Mouse (Mus musculus) forebrain, embryonic 16.5 days (tissue): ENCODE results near the gene Gm49361. TPM values are rescaled to one million over a fixed set of nuclear protein-coding genes. Genes with fewer than 3 reads are reported as not detected.

ENCODE experiments used
- ATAC-seq: fragments of 200-750 bp; cut with Nextera tagmentation; 2 replicates; pipeline ENCODE4 v1.8.0; 2017; ENCODE audit warnings: mild to moderate bottlenecking, moderate library complexity
- H3K27ac ChIP-seq: fragments of 300-500 bp; sonication (generic); 2 replicates; pipeline ENCODE4 v1.5.1; 2014; ENCODE audit warnings: low read length, control low read depth
- H3K27me3 ChIP-seq: fragments of 300-500 bp; sonication (generic); replicated peaks from 2 replicates; pipeline ENCODE4 v1.6.1; 2014; ENCODE audit warnings: low read length; ENCODE audit not compliant: control insufficient read depth, insufficient read depth
- H3K36me3 ChIP-seq: fragments of 300-500 bp; sonication (generic); 2 replicates; pipeline ENCODE4 v1.6.1; 2014; ENCODE audit not compliant: control insufficient read depth, insufficient read depth
- H3K4me1 ChIP-seq: fragments of 300-500 bp; sonication (generic); replicated peaks from 2 replicates; pipeline ENCODE4 v1.6.1; 2014; ENCODE audit warnings: low read length; ENCODE audit not compliant: control insufficient read depth, insufficient read depth
- H3K4me2 ChIP-seq: fragments of 300-500 bp; sonication (generic); 2 replicates; pipeline ENCODE4 v1.6.1; 2014; ENCODE audit warnings: mild to moderate bottlenecking, low read length, control low read depth
- H3K4me3 ChIP-seq: fragments of 300-500 bp; sonication (generic); replicated peaks from 2 replicates; pipeline ENCODE4 v1.5.1; 2014; ENCODE audit warnings: mild to moderate bottlenecking, low read length, control low read depth
- H3K9ac ChIP-seq: fragments of 300-500 bp; sonication (generic); replicated peaks from 2 replicates; pipeline ENCODE4 v1.6.1; 2014; ENCODE audit warnings: low read depth, low read length, control low read depth
- H3K9me3 ChIP-seq: fragments of 300-500 bp; sonication (generic); 2 replicates; pipeline ENCODE4 v1.6.1; 2016; ENCODE audit warnings: low read length; ENCODE audit not compliant: control insufficient read depth
- WGBS: fragments of 180-500 bp; shearing (Covaris S2); extraction: QIAGEN DNeasy Blood & Tissue Kit; methylation state at CpG from one replicate; pipeline ENCODE4 v1.1.7; 2014; 5-methylcytosine and 5-hydroxymethylcytosine counted together
- polyA plus RNA-seq: library from polyadenylated mRNA; unstranded; fragments of >200 nt; fragmentation: Nextera tagmentation; extraction: Ambion mirVana; gene quantifications from 2 replicates; pipeline ENCODE4 v1.2.1, GENCODE M21; 2015

Gene Gm49361
- polyA plus RNA-seq, 1 experiment from 2014 or later: not detected

DNA sequence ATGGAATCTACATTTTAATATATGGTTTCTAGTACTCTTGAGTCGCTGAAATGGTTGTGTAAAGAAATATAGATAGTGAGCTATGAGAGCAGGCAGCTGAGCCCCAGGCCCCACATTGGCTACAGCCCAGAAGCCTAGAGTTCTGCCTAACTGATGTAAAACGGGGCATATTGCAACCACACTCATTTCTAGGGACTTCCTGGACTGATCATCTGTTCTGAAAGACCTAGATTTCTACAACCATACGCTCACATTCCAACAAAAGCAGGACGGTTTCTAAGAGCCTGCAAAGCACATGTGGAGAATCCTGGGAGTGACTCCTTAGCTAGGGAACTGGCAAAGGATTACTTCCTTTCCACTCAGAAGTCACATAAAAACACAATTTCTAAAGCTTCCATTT is 9.8 kb downstream of the Gm49361 start:
- Histone ChIP-seq H3K9me3 (no peaks in the 10 kb centered on the region), H3K4me1 (peaks cover 8% of the 10 kb centered on the region; the same call in 1 of the 2 replicates), H3K4me2 (no peak overlapping the region), H3K9ac (no peak overlapping the region), H3K27ac (no peak overlapping the region), H3K4me3 (no peak overlapping the region), H3K27me3 (no peaks in the 10 kb centered on the region), H3K36me3 (no peaks in the 10 kb centered on the region)
- WGBS: 75% methylated on average over 4 of the region's 4 CpGs
- ATAC-seq: no peak

DNA sequence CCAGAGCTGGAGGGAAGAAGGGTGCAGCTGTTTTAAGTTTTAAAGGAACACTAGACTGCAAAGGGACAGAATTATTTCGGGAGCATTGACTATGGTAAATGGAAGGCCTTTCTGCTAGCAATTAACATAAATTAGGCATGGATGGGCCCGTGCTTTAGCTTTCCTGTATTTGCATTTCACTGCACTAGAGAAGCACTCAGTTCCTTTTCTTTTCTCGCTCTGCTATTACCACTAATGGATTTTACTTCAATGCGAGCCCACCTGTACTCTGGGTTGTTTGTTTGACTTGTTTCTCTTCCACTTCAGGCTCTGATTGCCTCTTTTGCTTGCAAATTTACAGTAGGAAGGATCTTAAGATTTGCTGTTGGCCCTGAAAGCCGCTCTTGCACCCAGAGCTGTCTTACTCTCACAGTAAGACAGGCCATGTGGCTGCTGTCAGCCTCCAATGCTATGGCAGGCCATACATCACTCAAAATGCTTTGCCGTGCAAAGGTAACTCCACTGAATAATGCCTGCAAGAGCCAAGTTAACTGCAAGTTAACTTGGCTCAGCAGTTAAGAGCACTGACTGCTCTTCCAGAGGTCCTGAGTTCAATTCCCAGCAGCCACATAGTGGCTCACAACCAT is 13.1 kb downstream of the Gm49361 start:
- H3K27ac ChIP-seq: peak overlapping the region; percentile 16
- H3K9ac ChIP-seq: no peak overlapping the region
- H3K27me3 ChIP-seq: no peaks in the 10 kb centered on the region
- H3K4me3 ChIP-seq: no peak overlapping the region
- H3K4me2 ChIP-seq: no peak overlapping the region
- WGBS: 25% methylated on average over 6 of the region's 6 CpGs
- H3K36me3 ChIP-seq: no peaks in the 10 kb centered on the region
- peak; percentile 58 for ATAC-seq
- no peaks in the 10 kb centered on the region for H3K9me3 ChIP-seq
- peaks cover 22% of the 10 kb centered on the region for H3K4me1 ChIP-seq

GRCm38 (mm10) chr14:57730527-57730926 is 15.4 kb downstream of the Gm49361 start:
- H3K27me3 ChIP-seq: no peaks in the 10 kb centered on the region
- 24% methylated on average over 9 of the region's 9 CpGs for WGBS
- H3K36me3 ChIP-seq: no peaks in the 10 kb centered on the region
- H3K27ac ChIP-seq: no peak overlapping the region
- peaks cover 22% of the 10 kb centered on the region for H3K4me1 ChIP-seq
- H3K4me2 ChIP-seq: no peak overlapping the region
- no peak overlapping the region for H3K4me3 ChIP-seq
- H3K9ac ChIP-seq: peak overlapping the region; percentile 16; the same call in 1 of the 2 replicates
- ATAC-seq: peak; percentile 53
- H3K9me3 ChIP-seq: peaks cover 7% of the 10 kb centered on the region; the same call in 1 of the 2 replicates

DNA sequence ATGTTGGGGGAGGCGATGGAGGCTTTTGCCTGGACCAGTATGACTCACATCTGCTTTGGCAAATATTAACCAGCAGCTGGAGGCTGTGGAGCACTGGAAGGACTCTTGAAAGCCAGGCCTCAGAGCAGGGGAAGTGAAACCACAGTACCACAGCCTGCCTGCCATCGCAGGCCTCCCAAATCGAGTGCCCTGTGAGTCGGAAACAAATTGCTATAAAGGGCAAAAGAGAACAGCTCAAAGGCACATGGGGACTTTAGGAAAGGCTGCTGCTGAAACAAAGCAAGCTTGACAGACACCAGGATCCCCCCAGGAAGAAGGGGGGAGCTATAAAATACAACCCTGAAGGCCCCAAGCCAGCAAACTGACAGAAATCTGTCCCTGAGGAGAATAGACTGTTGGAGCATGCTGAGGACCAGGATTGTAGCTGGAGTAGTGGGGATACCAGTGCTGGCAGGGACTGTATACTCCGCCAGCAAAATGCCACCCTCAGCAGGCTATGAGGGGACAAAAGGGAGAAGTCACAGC is 15.9 kb downstream of the Gm49361 start:
- Histone ChIP-seq H3K27me3 (no peaks in the 10 kb centered on the region), H3K9me3 (peaks cover 7% of the 10 kb centered on the region; the same call in 1 of the 2 replicates), H3K36me3 (no peaks in the 10 kb centered on the region), H3K4me1 (peaks cover 22% of the 10 kb centered on the region), H3K4me2 (no peak overlapping the region), H3K9ac (no peak overlapping the region), H3K27ac (no peak overlapping the region), H3K4me3 (no peak overlapping the region)
- peak; percentile 54 for ATAC-seq
- 45% methylated on average over 5 of the region's 5 CpGs for WGBS

DNA sequence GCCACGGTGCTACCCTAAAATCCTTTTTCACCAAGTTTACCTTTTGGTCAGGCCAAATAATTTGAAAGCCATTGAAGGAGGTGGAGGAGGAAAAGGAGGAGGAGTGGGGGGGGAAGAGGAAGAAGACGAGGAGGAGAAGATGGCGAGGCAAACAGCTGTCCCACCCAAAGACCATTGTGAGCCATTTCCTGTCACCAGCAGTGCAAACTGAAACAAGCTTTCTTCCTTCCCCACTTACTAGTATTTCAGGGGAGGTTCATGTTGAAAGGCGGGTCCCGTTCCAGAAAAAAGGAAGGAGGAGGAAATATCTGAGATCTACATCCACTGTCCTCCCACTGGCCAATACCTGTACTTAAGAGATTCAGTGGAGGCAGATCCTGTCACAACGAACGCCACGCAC is 16.5 kb downstream of the Gm49361 start:
- Histone ChIP-seq H3K9me3 (peaks cover 7% of the 10 kb centered on the region; the same call in 1 of the 2 replicates), H3K4me3 (no peak overlapping the region), H3K27me3 (no peaks in the 10 kb centered on the region), H3K36me3 (no peaks in the 10 kb centered on the region), H3K4me1 (peaks cover 23% of the 10 kb centered on the region), H3K27ac (no peak overlapping the region), H3K4me2 (no peak overlapping the region), H3K9ac (no peak overlapping the region)
- WGBS: 84% methylated on average over 8 of the region's 8 CpGs
- ATAC-seq: no peak

- H3K4me1 ChIP-seq: peaks cover 16% of the 10 kb centered on the region
- H3K36me3 ChIP-seq: no peaks in the 10 kb centered on the region
- no peak overlapping the region for H3K4me2 ChIP-seq
- peaks cover 7% of the 10 kb centered on the region; the same call in 1 of the 2 replicates for H3K9me3 ChIP-seq
- H3K9ac ChIP-seq: no peak overlapping the region
- no peaks in the 10 kb centered on the region for H3K27me3 ChIP-seq
- no peak overlapping the region for H3K27ac ChIP-seq
- 79% methylated on average over 8 of the region's 8 CpGs for WGBS
- ATAC-seq: no peak
- H3K4me3 ChIP-seq: no peak overlapping the region
Measured at GRCm38 (mm10) chr14:57726172-57726571, 19.7 kb downstream of the Gm49361 start.

DNA sequence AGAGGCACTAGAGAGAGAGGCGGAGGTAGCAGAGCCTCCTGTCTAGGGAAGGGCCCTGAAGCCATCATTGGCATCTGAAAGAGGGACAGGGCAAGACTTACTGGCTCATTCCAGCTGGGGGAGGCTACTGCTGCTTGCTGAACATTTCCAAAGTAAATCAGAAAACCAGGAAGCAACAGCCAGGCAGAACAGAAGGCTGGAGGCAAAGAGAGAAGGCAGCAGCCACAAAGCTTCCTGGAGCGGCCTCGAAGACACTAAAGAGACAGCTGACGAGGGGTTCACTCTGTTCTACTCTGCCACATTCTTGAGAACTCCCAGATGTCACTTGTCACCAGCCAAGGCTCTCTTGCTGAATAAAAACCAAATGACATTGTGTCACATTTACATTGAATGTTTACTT is 21.4 kb downstream of the Gm49361 start:
- WGBS: 71% methylated on average over 4 of the region's 4 CpGs
- H3K9ac ChIP-seq: no peak overlapping the region
- no peak overlapping the region for H3K27ac ChIP-seq
- no peak overlapping the region for H3K4me3 ChIP-seq
- no peak for ATAC-seq
- H3K27me3 ChIP-seq: no peaks in the 10 kb centered on the region
- no peaks in the 10 kb centered on the region for H3K36me3 ChIP-seq
- H3K9me3 ChIP-seq: peaks cover 7% of the 10 kb centered on the region; the same call in 1 of the 2 replicates
- 0 out of 2 replicates have a peak, but pooled peaks cover 3% of the 10 kb centered on the region for H3K4me1 ChIP-seq
- H3K4me2 ChIP-seq: no peak overlapping the region

DNA sequence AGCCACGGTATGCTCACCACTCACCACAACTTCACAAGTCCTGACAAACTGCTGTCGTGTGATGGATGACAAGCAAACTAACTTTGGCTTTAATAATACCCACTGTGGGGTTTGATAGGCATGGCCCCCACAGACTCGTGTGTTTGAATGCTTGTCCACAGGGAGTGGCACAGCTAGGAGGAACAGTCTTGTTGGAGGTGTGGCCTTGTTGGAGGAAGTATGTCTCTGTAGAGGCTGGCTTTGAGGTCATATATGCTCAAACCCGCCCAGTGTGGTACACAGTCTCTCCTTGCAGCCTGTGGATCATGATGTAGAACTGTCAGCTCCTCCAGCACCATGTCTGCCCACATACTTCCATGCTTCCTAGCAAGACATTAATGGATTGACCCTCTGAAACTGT is 27.7 kb downstream of the Gm49361 start:
- no peaks in the 10 kb centered on the region for H3K36me3 ChIP-seq
- 90% methylated on average over 4 of the region's 4 CpGs for WGBS
- H3K9ac ChIP-seq: no peak overlapping the region
- no peaks in the 10 kb centered on the region for H3K9me3 ChIP-seq
- no peaks in the 10 kb centered on the region for H3K27me3 ChIP-seq
- H3K4me3 ChIP-seq: no peak overlapping the region
- no peak overlapping the region for H3K27ac ChIP-seq
- no peak overlapping the region for H3K4me2 ChIP-seq
- no peak for ATAC-seq
- H3K4me1 ChIP-seq: no peaks in the 10 kb centered on the region

DNA sequence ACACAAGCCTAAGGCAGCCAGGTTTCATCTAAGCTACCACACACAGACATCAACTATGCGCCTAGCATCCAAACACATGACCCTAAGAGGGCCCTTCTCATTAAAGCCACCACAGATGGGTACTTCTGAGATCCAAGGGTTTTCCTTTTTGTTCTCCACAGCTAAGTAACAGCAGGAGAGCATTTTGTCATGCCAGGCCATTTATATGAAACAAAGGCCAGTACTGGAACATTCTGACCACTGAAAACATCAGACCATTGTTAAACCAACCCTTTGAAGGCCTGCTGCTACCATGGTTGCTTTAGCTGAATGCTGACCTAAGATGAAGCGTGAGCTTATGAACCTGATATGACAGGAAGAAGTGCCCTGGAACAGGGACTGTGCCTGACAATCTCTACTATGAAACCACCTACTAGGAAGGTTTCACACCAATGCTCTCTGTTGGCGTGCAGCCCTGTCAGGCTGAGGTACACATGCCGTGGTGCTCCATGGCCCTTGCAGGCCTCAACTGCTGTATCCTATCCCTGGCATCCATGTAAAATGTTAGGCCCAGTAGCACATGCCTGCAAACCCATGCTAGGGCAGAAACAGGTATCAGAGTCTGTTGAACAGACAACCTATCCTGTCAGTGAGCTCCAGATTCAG is 29.2 kb downstream of the Gm49361 start:
- Histone ChIP-seq H3K36me3 (no peaks in the 10 kb centered on the region), H3K27ac (no peak overlapping the region), H3K9ac (no peak overlapping the region), H3K4me2 (no peak overlapping the region), H3K9me3 (no peaks in the 10 kb centered on the region), H3K27me3 (no peaks in the 10 kb centered on the region), H3K4me3 (no peak overlapping the region), H3K4me1 (no peaks in the 10 kb centered on the region)
- 54% methylated on average over 4 of the region's 4 CpGs for WGBS
- no peak for ATAC-seq
